Comparison of ENCODE assay signal across 22 mouse cellular contexts in genomic region chr9:123288378-123288777, GRCm38 (mm10). TPM values are rescaled to one million over a fixed set of nuclear protein-coding genes. Genes with fewer than 3 reads are reported as not detected.
DNase-seq lines count a peak whose midpoint lies in the region; ATAC-seq and TF ChIP-seq lines count a peak whose summit lies in the region.
"Had no signal": no experiment of that assay in that cellular context is flagged by ENCODE, and none has a peak within 500 bp of the region (broad histone marks: within the 10 kb centered on the region; RNA-seq: fewer than 3 reads in every experiment).

No protein-coding gene starts in this region.

- no peaks in the 10 kb centered on the region for H3K27me3 ChIP-seq in heart, embryonic 10.5 days (ENCODE audit: insufficient read depth, poor library complexity, severe bottlenecking)
- no peaks in the 10 kb centered on the region for H3K27me3 ChIP-seq in intestine, embryonic 15.5 days (replicated peaks)
- H3K27me3 ChIP-seq in intestine, embryonic 16.5 days (replicated peaks; ENCODE audit: control insufficient read depth, insufficient read depth, low read length) = no peaks in the 10 kb centered on the region
- H3K27me3 ChIP-seq in intestine, postnatal 0 days (replicated peaks; ENCODE audit: control insufficient read depth, insufficient read depth, low read length) = no peaks in the 10 kb centered on the region
- no peaks in the 10 kb centered on the region for H3K27me3 ChIP-seq in limb, embryonic 10.5 days (ENCODE audit: low read depth, poor library complexity, severe bottlenecking)
- H3K27me3 ChIP-seq: CH12.LX, Patski had no signal

- H3K36me3 ChIP-seq in heart, embryonic 10.5 days = no peaks in the 10 kb centered on the region
- no peaks in the 10 kb centered on the region for H3K36me3 ChIP-seq in intestine, embryonic 15.5 days
- no peaks in the 10 kb centered on the region for H3K36me3 ChIP-seq in intestine, embryonic 16.5 days (ENCODE audit: control insufficient read depth, insufficient read depth, low read length)
- H3K36me3 ChIP-seq in intestine, postnatal 0 days (ENCODE audit: control insufficient read depth, insufficient read depth) = no peaks in the 10 kb centered on the region
- no peaks in the 10 kb centered on the region for H3K36me3 ChIP-seq in limb, embryonic 10.5 days
- H3K36me3 ChIP-seq: G1E had no signal

- ATAC-seq in intestine, embryonic 15.5 days = peak; percentile 77
- peak; percentile 84 for ATAC-seq in intestine, embryonic 16.5 days
- ATAC-seq in intestine, postnatal 0 days = peak; percentile 78
- ATAC-seq: activated CD4-positive, CD25-positive, alpha-beta regulatory T cell, adult 4 months; CD4-positive, CD25-positive, alpha-beta regulatory T cell, adult 4 months; Patski had no signal

- H3K27ac ChIP-seq in heart, embryonic 10.5 days = no peak overlapping the region
- H3K27ac ChIP-seq in intestine, embryonic 15.5 days = no peak overlapping the region
- H3K27ac ChIP-seq in intestine, embryonic 16.5 days (ENCODE audit: low read length) = no peak overlapping the region
- no peak overlapping the region for H3K27ac ChIP-seq in intestine, postnatal 0 days (ENCODE audit: low read depth, low read length)
- H3K27ac ChIP-seq in limb, embryonic 10.5 days = no peak overlapping the region

- peak; percentile 45 for DNase-seq in heart, adult 11 months
- no peak for DNase-seq in heart, embryonic 10.5 days (ENCODE audit: low spot score)
- DNase-seq in left cerebral cortex, adult 9 months (ENCODE audit: low spot score in 2 of 2) = no peak
- no peak for DNase-seq in layer of hippocampus, postnatal 36 days
- no peak for DNase-seq in limb, embryonic 10.5 days (ENCODE audit: low spot score)
- DNase-seq: adrenal gland, adult 2 months; adrenal gland, adult 8-10 months; adrenal gland, postnatal 10 days; adrenal gland, postnatal 14 days; adrenal gland, postnatal 25 days; adrenal gland, postnatal 36 days; B cell, adult 2 months; cerebellum, adult 11 months; cerebellum, adult 11-12 months had no signal

- no peak for TF ChIP-seq CTCF in intestine, postnatal 0 days (IDR thresholded peaks at IDR 0.05; ENCODE audit: low read depth)

- WGBS in heart, embryonic 10.5 days = 77% methylated on average over 3 of the region's 3 CpGs
- 67% methylated on average over 3 of the region's 3 CpGs for WGBS in intestine, embryonic 15.5 days
- WGBS in intestine, embryonic 16.5 days = 61% methylated on average over 3 of the region's 3 CpGs
- WGBS in intestine, postnatal 0 days = 34% methylated on average over 3 of the region's 3 CpGs
- WGBS in limb, embryonic 10.5 days = 84% methylated on average over 3 of the region's 3 CpGs

- no peak overlapping the region for H3K4me2 ChIP-seq in intestine, embryonic 15.5 days (replicated peaks)
- no peak overlapping the region for H3K4me2 ChIP-seq in intestine, embryonic 16.5 days (ENCODE audit: low read depth, low read length)
- H3K4me2 ChIP-seq in intestine, postnatal 0 days (replicated peaks; ENCODE audit: low read depth) = no peak overlapping the region

- no peaks in the 10 kb centered on the region for H3K9me3 ChIP-seq in heart, embryonic 10.5 days
- no peaks in the 10 kb centered on the region for H3K9me3 ChIP-seq in intestine, embryonic 15.5 days
- H3K9me3 ChIP-seq in intestine, embryonic 16.5 days (ENCODE audit: control insufficient read depth, low read length) = no peaks in the 10 kb centered on the region
- H3K9me3 ChIP-seq in intestine, postnatal 0 days (ENCODE audit: control insufficient read depth) = no peaks in the 10 kb centered on the region
- H3K9me3 ChIP-seq in limb, embryonic 10.5 days (replicated peaks) = no peaks in the 10 kb centered on the region
- H3K9me3 ChIP-seq: G1E had no signal

- no peak overlapping the region for H3K9ac ChIP-seq in intestine, embryonic 15.5 days
- no peak overlapping the region for H3K9ac ChIP-seq in intestine, embryonic 16.5 days (ENCODE audit: low read depth, low read length)
- H3K9ac ChIP-seq in intestine, postnatal 0 days (ENCODE audit: low read depth, low read length) = no peak overlapping the region

- peaks cover 4% of the 10 kb centered on the region; the same call in 1 of the 2 replicates for H3K4me1 ChIP-seq in heart, embryonic 10.5 days
- H3K4me1 ChIP-seq in intestine, embryonic 15.5 days (replicated peaks) = no peaks in the 10 kb centered on the region
- H3K4me1 ChIP-seq in intestine, embryonic 16.5 days (ENCODE audit: control insufficient read depth, insufficient read depth, low read length) = no peaks in the 10 kb centered on the region
- H3K4me1 ChIP-seq in intestine, postnatal 0 days (replicated peaks; ENCODE audit: control insufficient read depth, insufficient read depth, low read length) = no peaks in the 10 kb centered on the region
- no peaks in the 10 kb centered on the region for H3K4me1 ChIP-seq in limb, embryonic 10.5 days

- no peak overlapping the region for H3K4me3 ChIP-seq in heart, embryonic 10.5 days
- H3K4me3 ChIP-seq in intestine, embryonic 15.5 days (replicated peaks) = no peak overlapping the region
- no peak overlapping the region for H3K4me3 ChIP-seq in intestine, embryonic 16.5 days (ENCODE audit: low read length)
- no peak overlapping the region for H3K4me3 ChIP-seq in intestine, postnatal 0 days (ENCODE audit: low read depth, low read length)
- H3K4me3 ChIP-seq in limb, embryonic 10.5 days = no peak overlapping the region

RNA-seq across cellular contexts. Expression of gene Tmem158, which starts 27.8 kb away (rescaled TPM):
- 2.2 and 7.1 TPM in 2 replicates for polyA plus RNA-seq in heart, embryonic 10.5 days (2016; fragmentation: Nextera tagmentation; extraction: Ambion mirVana)
- polyA plus RNA-seq in intestine, embryonic 15.5 days (2015; fragmentation: Nextera tagmentation; extraction: Ambion mirVana) = 14.3 and 15.1 TPM in 2 replicates
- 1.7 and 6.0 TPM in 2 replicates for polyA plus RNA-seq in intestine, embryonic 16.5 days (2015; fragmentation: Nextera tagmentation; extraction: Ambion mirVana)
- 15.6 and 16.1 TPM in 2 replicates for polyA plus RNA-seq in intestine, postnatal 0 days (2015; fragmentation: Nextera tagmentation; extraction: Ambion mirVana)
- 10 to 100 TPM; 33.6 to 36.0 TPM for total RNA-seq in layer of hippocampus, postnatal 36 days (2021)
- 4.2 and 4.9 TPM in 2 replicates for polyA plus RNA-seq in limb, embryonic 10.5 days (2016; fragmentation: Nextera tagmentation; extraction: Ambion mirVana)
- total RNA-seq: G1E had no signal
- polyA plus RNA-seq: G1E had no signal
